Mouse (Mus musculus) hematopoietic stem cell, adult 5-6 weeks (primary cell): ENCODE measurements around the gene Gm14399. TPM values are rescaled to one million over a fixed set of nuclear protein-coding genes. Genes with fewer than 3 reads are reported as not detected.
"Not testable (repeated sequence)": the region's sequence is repeated elsewhere in the genome, so short reads cannot be mapped to it uniquely, and the experiment has no call there.

Experiments
- ATAC-seq, 2 experiments: fragments of 125-278 bp in 1 of 2; replicated peaks in 1 of 2; 2 replicates each; pipeline ENCODE4 v1.8.0; 2016 to 2017; ENCODE audit warnings: inconsistent platforms in 2 of 2, mild to moderate bottlenecking in 2 of 2, moderate number of reproducible peaks in 2 of 2, low read depth in 1 of 2, moderate TSS enrichment in 1 of 2; ENCODE audit not compliant: low FRiP score in 2 of 2, poor library complexity in 2 of 2, severe bottlenecking in 2 of 2, insufficient read depth in 1 of 2, low TSS enrichment in 1 of 2
- total RNA-seq: library from RNA; stranded (forward); fragments of 172-1452, 232-1000 nt; gene quantifications from 2 replicates; pipeline ENCODE4 v1.2.3, GENCODE M21; 2017

Gene Gm14399
- 12.6 and 15.7 TPM in 2 replicates for total RNA-seq

- peak; percentile 82 to 83; a peak in 3 of 4 replicates for ATAC-seq
Measured at GRCm38 (mm10) chr2:175141993-175142295, at the start of gene Gm14399. TSS of gene Gm14399 (minus strand) at chr2:175142012.

GRCm38 (mm10) chr2:175179008-175179407 lies 37.2 kb upstream of the Gm14399 start:
- not testable (repeated sequence) for ATAC-seq

- ATAC-seq: no peak
Measured at GRCm38 (mm10) chr2:175176312-175176711, 34.5 kb upstream of the Gm14399 start.

- ATAC-seq: not testable (repeated sequence)
Measured at GRCm38 (mm10) chr2:175175401-175176180, 33.8 kb upstream of the Gm14399 start, which contains the start of gene Gm14443. TSS of gene Gm14443 (minus strand) at chr2:175175871.

GRCm38 (mm10) chr2:175174058-175174457 lies 32.2 kb upstream of the Gm14399 start:
- not testable (repeated sequence) for ATAC-seq

- not testable (repeated sequence) for ATAC-seq
Measured at GRCm38 (mm10) chr2:175172906-175173595, 31.2 kb upstream of the Gm14399 start.

DNA sequence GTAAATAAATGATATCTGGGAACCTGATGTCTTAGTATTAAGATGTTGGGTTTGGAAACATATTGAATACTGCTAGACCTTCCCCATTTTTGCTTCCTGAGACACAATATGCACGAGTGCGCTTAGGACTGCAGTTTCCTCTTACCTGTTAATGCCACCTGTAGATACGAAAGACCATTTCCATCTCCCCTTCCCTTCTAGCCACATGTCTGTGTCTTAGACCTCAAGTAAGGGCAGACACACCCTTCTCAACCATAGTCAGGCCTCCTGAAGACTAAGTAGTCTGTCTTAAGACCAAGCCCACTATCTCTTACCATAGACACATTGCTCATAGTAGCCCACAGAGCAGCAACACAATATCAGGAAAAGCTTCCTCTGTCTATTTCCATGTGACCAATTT lies 30.3 kb upstream of the Gm14399 start:
- ATAC-seq: no peak

DNA sequence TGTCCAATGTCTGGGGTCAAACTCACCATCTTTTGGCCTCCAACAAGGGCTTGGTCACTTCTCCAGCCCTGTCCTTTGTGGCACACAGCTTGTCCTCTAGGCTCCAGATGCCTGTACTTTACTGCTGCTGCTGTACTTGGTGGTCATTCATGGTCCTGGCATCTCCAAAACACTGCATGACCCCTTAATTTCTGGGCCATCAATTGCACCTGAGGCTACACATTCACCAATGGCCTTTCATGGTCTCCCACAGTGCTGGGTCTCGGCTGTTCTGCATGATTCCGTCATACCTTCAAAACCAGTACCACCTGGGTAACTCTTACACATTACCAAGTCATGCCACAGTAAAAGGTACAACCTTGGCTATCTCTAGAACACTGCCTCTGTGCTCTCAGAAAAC lies 25.1 kb upstream of the Gm14399 start:
- not testable (repeated sequence) for ATAC-seq

DNA sequence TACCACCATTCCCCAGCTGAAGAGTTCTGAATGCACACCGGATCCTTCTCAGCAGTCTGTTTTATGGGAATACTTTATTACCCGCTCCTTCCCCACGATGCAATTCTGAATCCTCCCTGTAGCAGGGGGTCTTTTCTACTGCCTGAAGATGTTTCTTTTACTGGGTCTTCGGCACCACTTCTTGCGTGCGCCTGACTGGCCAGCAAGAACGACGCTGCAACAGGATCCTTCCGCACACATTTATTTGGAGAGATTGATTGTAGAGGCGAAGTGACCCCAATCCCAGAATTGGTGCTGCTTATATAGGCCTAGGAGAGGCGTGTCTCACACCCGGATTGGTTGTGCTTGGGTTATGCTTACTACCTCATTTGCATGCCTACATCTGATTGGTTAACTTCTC lies 23.3 kb upstream of the Gm14399 start:
- not testable (repeated sequence) for ATAC-seq

DNA sequence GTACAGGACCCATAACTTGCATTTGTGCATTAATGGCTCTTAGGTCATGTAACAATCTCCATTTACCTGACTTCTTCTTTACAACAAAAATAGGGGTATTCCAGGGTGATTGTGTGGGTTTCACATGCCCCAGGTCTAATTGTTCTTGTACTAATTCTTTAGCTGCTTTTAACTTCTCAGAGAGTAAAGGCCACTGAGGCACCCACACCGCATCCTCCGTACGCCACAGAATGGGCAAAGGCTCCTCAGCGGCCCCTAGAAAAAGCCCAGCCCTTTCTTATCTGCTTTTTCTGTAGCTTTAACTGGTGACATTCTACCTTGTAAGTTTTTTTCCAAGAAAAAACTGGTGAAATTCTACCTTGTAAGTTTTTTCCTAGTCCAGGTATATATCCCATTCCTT lies 19.6 kb upstream of the Gm14399 start:
- not testable (repeated sequence) for ATAC-seq

DNA sequence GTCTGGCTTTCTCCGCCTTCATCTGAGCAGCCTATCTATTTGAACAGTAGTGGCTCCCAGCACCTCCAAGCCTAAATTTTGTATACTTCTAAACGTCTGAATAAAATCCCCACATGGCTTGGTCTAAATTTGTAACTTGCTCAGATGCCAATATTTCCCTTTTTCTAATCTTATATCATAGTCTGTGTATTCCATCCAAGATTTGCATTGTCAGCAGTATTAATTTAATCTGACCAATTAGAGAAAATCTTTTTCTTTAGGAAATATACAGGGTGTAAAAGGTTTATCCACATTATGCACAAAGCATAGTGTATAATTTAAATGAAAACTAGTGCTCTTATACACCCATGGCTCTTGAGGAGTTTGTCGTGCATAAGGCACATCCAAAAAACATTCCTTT lies 16.8 kb upstream of the Gm14399 start:
- no peak for ATAC-seq

- no peak for ATAC-seq
Measured at GRCm38 (mm10) chr2:175156696-175157095, 14.9 kb upstream of the Gm14399 start.

GRCm38 (mm10) chr2:175141118-175141992 lies 457 bp downstream of the Gm14399 start:
- not testable (repeated sequence) for ATAC-seq

DNA sequence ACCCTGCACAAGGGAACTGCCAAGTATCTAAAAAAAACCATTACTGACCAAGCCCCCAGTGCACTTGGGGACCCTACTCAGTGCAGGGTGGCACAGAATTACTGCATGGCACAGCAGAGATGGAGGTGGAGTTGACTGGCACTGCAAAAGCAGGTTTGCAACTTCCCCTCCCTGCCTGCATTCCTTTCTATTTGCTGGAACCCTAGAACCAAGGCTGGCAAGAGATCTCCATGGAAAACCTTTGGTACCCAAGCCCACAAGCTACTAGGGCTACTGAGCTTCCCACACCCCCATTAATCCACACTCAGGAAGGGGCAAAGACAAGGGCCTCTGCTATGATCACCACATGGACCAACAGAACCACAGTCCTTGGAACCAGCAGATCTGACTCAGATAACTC lies 1.2 kb downstream of the Gm14399 start:
- not testable (repeated sequence) for ATAC-seq
